In genomic region chr19:10258279-10259011, GRCm38 (mm10) we compare ENCODE assay signal across 1 mouse cellular context.
TF ChIP-seq lines count a peak whose summit lies in the region.

No protein-coding gene starts in this region.

TF ChIP-seq in C2C12, 6 proteins besides CTCF, POLR2A, EP300 and RAD21:
- peak; percentile 47 for TF ChIP-seq MAX (IDR thresholded peaks at IDR 0.05)
- no peak for TF ChIP-seq FOSL1 (IDR thresholded peaks at IDR 0.05; ENCODE audit: insufficient read depth, low read length, poor library complexity, severe bottlenecking)
TF ChIP-seq in C2C12: peak in this region for 1.
